Mouse (Mus musculus): ENCODE results near the gene Prss12. TPM values are rescaled to one million over a fixed set of nuclear protein-coding genes. Genes with fewer than 3 reads are reported as not detected.

Prss12 gene
- polyA plus RNA-seq, 1 experiment = 15.2 TPM

GRCm38 (mm10) chr3:123516784-123517183 is 70.1 kb downstream of the Prss12 start:
- Histone ChIP-seq H3K4me1 (ENCODE audit: control insufficient read depth, insufficient read depth, low read length) (no peaks in the 10 kb centered on the region), H3K27ac (ENCODE audit: insufficient read depth, low read length) (no peak overlapping the region), H3K4me3 (ENCODE audit: insufficient read depth, low read length) (no peak overlapping the region)
- TF ChIP-seq POLR2A (IDR thresholded peaks at IDR 0.05; ENCODE audit: extremely low read depth, insufficient read depth, low read length) (no peak), CTCF (IDR thresholded peaks at IDR 0.05; ENCODE audit: extremely low read depth, insufficient read depth, low read length) (peak; percentile 73)

GRCm38 (mm10) chr3:123526313-123527067 is 79.8 kb downstream of the Prss12 start:
- TF ChIP-seq POLR2A (IDR thresholded peaks at IDR 0.05; ENCODE audit: extremely low read depth, insufficient read depth, low read length) = no peak
- no peak for TF ChIP-seq CTCF (IDR thresholded peaks at IDR 0.05; ENCODE audit: extremely low read depth, insufficient read depth, low read length)
- Histone ChIP-seq H3K4me3 (ENCODE audit: insufficient read depth, low read length) (no peak overlapping the region), H3K4me1 (ENCODE audit: control insufficient read depth, insufficient read depth, low read length) (no peaks in the 10 kb centered on the region), H3K27ac (ENCODE audit: insufficient read depth, low read length) (no peak overlapping the region)

GRCm38 (mm10) chr3:123527806-123528507 is 81.2 kb downstream of the Prss12 start:
- TF ChIP-seq POLR2A (IDR thresholded peaks at IDR 0.05; ENCODE audit: extremely low read depth, insufficient read depth, low read length) (no peak), CTCF (IDR thresholded peaks at IDR 0.05; ENCODE audit: extremely low read depth, insufficient read depth, low read length) (no peak)
- no peak overlapping the region for H3K4me3 ChIP-seq (ENCODE audit: insufficient read depth, low read length)

GRCm38 (mm10) chr3:123531124-123531523 is 84.4 kb downstream of the Prss12 start:
- Histone ChIP-seq H3K4me1 (ENCODE audit: control insufficient read depth, insufficient read depth, low read length) (no peaks in the 10 kb centered on the region), H3K27ac (ENCODE audit: insufficient read depth, low read length) (no peak overlapping the region), H3K4me3 (ENCODE audit: insufficient read depth, low read length) (no peak overlapping the region)
- TF ChIP-seq CTCF (IDR thresholded peaks at IDR 0.05; ENCODE audit: extremely low read depth, insufficient read depth, low read length) (no peak), POLR2A (IDR thresholded peaks at IDR 0.05; ENCODE audit: extremely low read depth, insufficient read depth, low read length) (no peak)

More at GRCm38 (mm10) chr3:123527806-123528507, 81.2 kb downstream of the Prss12 start:
- no peak overlapping the region for H3K27ac ChIP-seq (ENCODE audit: insufficient read depth, low read length)
- no peaks in the 10 kb centered on the region for H3K4me1 ChIP-seq (ENCODE audit: control insufficient read depth, insufficient read depth, low read length)

GRCm38 (mm10) chr3:123537279-123537678 is 90.6 kb downstream of the Prss12 start:
- Histone ChIP-seq H3K27ac (ENCODE audit: insufficient read depth, low read length) (no peak overlapping the region), H3K4me1 (ENCODE audit: control insufficient read depth, insufficient read depth, low read length) (no peaks in the 10 kb centered on the region), H3K4me3 (ENCODE audit: insufficient read depth, low read length) (no peak overlapping the region)
- TF ChIP-seq POLR2A (IDR thresholded peaks at IDR 0.05; ENCODE audit: extremely low read depth, insufficient read depth, low read length) (no peak), CTCF (IDR thresholded peaks at IDR 0.05; ENCODE audit: extremely low read depth, insufficient read depth, low read length) (no peak)

- no peak overlapping the region for H3K27ac ChIP-seq (ENCODE audit: insufficient read depth, low read length)
- no peaks in the 10 kb centered on the region for H3K4me1 ChIP-seq (ENCODE audit: control insufficient read depth, insufficient read depth, low read length)
- H3K4me3 ChIP-seq (ENCODE audit: insufficient read depth, low read length) = no peak overlapping the region
- TF ChIP-seq CTCF (IDR thresholded peaks at IDR 0.05; ENCODE audit: extremely low read depth, insufficient read depth, low read length) (no peak), POLR2A (IDR thresholded peaks at IDR 0.05; ENCODE audit: extremely low read depth, insufficient read depth, low read length) (no peak)
These were observed 97.0 kb downstream of the Prss12 start for GRCm38 (mm10) chr3:123543585-123544304.

GRCm38 (mm10) chr3:123550487-123550886 is 103.8 kb downstream of the Prss12 start:
- H3K4me3 ChIP-seq (ENCODE audit: insufficient read depth, low read length) = no peak overlapping the region
- H3K27ac ChIP-seq (ENCODE audit: insufficient read depth, low read length) = no peak overlapping the region
- no peaks in the 10 kb centered on the region for H3K4me1 ChIP-seq (ENCODE audit: control insufficient read depth, insufficient read depth, low read length)
- TF ChIP-seq CTCF (IDR thresholded peaks at IDR 0.05; ENCODE audit: extremely low read depth, insufficient read depth, low read length) (no peak), POLR2A (IDR thresholded peaks at IDR 0.05; ENCODE audit: extremely low read depth, insufficient read depth, low read length) (no peak)

GRCm38 (mm10) chr3:123553872-123554271 is 107.2 kb downstream of the Prss12 start:
- Histone ChIP-seq H3K4me1 (ENCODE audit: control insufficient read depth, insufficient read depth, low read length) (no peaks in the 10 kb centered on the region), H3K27ac (ENCODE audit: insufficient read depth, low read length) (no peak overlapping the region), H3K4me3 (ENCODE audit: insufficient read depth, low read length) (no peak overlapping the region)
- TF ChIP-seq POLR2A (IDR thresholded peaks at IDR 0.05; ENCODE audit: extremely low read depth, insufficient read depth, low read length) = no peak
- TF ChIP-seq CTCF (IDR thresholded peaks at IDR 0.05; ENCODE audit: extremely low read depth, insufficient read depth, low read length) = no peak

GRCm38 (mm10) chr3:123555254-123555865 is 108.6 kb downstream of the Prss12 start:
- TF ChIP-seq CTCF (IDR thresholded peaks at IDR 0.05; ENCODE audit: extremely low read depth, insufficient read depth, low read length) (no peak), POLR2A (IDR thresholded peaks at IDR 0.05; ENCODE audit: extremely low read depth, insufficient read depth, low read length) (no peak)
- Histone ChIP-seq H3K27ac (ENCODE audit: insufficient read depth, low read length) (no peak overlapping the region), H3K4me3 (ENCODE audit: insufficient read depth, low read length) (no peak overlapping the region)

More at GRCm38 (mm10) chr3:123555254-123555865, 108.6 kb downstream of the Prss12 start:
- H3K4me1 ChIP-seq (ENCODE audit: control insufficient read depth, insufficient read depth, low read length) = no peaks in the 10 kb centered on the region

Other genes starting within 250 kb of the Prss12 start
- 1.8 and 3.2 TPM in 2 replicates for gene Synpo2, start 210.8 kb upstream of the Prss12 start, polyA plus RNA-seq (2012; rRNA removed)
- gene Sec24d, start 179.5 kb upstream of the Prss12 start, polyA plus RNA-seq (2012; rRNA removed) = 8.4 and 9.3 TPM in 2 replicates
- gene Mettl14, start 60.8 kb upstream of the Prss12 start, polyA plus RNA-seq (2012; rRNA removed) = 12.2 and 12.6 TPM in 2 replicates
- 14.2 and 16.6 TPM in 2 replicates for gene Ndst3, start 243.9 kb downstream of the Prss12 start, polyA plus RNA-seq (2012; rRNA removed)

Data from cortical plate, adult 2 months (tissue).